Mouse (Mus musculus) bone marrow macrophage, adult 2 months (primary cell): Measurements from ENCODE around the gene Hjurp. TPM values are rescaled to one million over a fixed set of nuclear protein-coding genes. Genes with fewer than 3 reads are reported as not detected.

Experiments used
- H3K27ac ChIP-seq: 2 replicates; pipeline ENCODE4 v1.5.1; 2012; ENCODE audit warnings: low read depth, low read length; ENCODE audit not compliant: insufficient read depth
- H3K4me1 ChIP-seq: 2 replicates; pipeline ENCODE4 v1.6.1; 2012; ENCODE audit warnings: low read length; ENCODE audit not compliant: control insufficient read depth, insufficient read depth
- H3K4me3 ChIP-seq: 2 replicates; pipeline ENCODE4 v1.5.1; 2012; ENCODE audit warnings: mild to moderate bottlenecking, low read length, moderate library complexity; ENCODE audit not compliant: insufficient read depth
- CTCF ChIP-seq: IDR thresholded peaks from 2 replicates; pipeline ENCODE4 v1.5.1; 2012; ENCODE audit warnings: low read depth, mild to moderate bottlenecking, low read length, moderate library complexity
- POLR2A ChIP-seq: IDR thresholded peaks from 2 replicates; pipeline ENCODE4 v1.6.1; 2012; ENCODE audit warnings: mild to moderate bottlenecking, low read depth, low read length, borderline replicate concordance
- polyA plus RNA-seq: library from polyadenylated mRNA; stranded (reverse); fragments of >200 nt; gene quantifications from 2 replicates; pipeline ENCODE4 v1.2.4, GENCODE M21; 2012; ENCODE audit not compliant: missing spikeins, insufficient read depth, insufficient read length

The Hjurp gene
- polyA plus RNA-seq, 1 experiment: 69.1 TPM

GRCm38 (mm10) chr1:88233421-88234247, 43.8 kb downstream of the Hjurp start:
- TF ChIP-seq CTCF: no peak
- no peak overlapping the region for H3K4me3 ChIP-seq
- no peak overlapping the region for H3K27ac ChIP-seq
- no peaks in the 10 kb centered on the region for H3K4me1 ChIP-seq

DNA sequence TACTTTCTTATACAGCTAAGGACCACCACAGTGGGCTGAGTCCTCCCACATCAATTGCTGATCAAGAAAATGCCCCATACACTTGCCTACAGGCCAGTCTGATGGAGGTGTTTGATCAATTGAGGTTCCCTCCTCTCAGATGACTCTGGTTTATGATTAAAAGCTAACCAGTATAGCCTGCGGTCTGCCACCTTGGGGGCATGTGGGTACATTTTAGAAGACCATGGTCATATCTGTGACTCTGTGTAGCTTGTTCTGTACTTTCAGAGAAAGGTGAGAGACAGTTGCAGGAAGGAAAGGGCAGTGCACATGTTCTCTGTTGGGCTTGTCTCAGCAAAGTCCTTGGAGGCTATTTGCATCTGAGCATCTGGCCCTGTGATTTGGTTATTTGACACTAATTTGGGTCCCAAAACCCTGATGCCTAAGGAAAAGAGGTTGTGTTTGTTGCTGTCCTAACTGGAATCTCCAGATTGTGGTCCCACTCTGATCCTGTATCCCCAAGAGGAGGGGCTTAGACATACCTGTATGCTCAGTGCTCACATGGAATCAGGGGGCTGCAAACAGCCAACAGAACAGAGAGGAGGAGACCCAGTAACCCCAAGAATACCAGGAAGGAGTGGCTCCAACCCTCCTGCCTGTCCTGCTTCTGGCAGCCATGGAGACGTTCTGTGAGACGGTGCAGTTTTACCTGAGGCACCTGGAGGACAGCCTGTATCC, 44.6 kb downstream of the Hjurp start:
- no peak overlapping the region for H3K27ac ChIP-seq

DNA sequence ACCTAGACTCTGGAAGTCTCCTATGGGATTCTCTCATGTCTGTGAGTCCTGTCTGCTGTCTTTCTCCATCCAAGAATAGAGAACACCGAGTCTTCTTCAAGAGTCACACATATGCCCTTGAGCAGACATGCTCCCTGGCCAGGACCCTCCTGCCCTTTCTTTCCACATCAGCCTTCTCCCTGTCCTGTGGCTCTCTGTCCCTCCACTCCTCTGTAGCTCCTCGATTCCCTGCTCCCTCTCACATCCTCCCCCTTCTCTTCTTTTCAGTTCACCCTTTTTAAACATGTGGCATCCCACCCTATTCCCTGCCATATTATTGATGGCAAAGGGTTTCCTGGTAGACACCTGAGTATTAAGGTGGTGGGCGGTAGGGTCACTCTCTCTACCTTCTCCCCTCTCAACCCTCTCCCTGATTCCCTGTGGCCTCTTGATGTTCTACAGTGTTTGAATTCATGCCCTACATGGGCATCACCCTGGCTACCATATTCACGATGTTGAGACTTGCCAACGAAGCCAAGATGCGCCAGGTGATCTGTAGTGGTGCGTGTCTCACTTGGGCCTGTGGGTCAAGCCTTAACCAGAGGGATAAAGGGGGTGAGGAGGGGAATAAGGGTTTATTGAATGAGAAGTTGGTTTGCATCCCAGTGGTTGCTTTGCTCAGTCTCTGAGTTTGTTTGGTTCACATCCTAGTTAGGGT, 45.5 kb downstream of the Hjurp start:
- TF ChIP-seq POLR2A: no peak
- no peak for TF ChIP-seq CTCF
- Histone ChIP-seq H3K4me1 (peaks cover 5% of the 10 kb centered on the region), H3K4me3 (no peak overlapping the region), H3K27ac (no peak overlapping the region)

More for the DNA sequence above, 44.6 kb downstream of the Hjurp start:
- no peak for TF ChIP-seq CTCF
- H3K4me3 ChIP-seq: no peak overlapping the region
- no peaks in the 10 kb centered on the region for H3K4me1 ChIP-seq

- Histone ChIP-seq H3K27ac (no peak overlapping the region), H3K4me3 (no peak overlapping the region), H3K4me1 (peaks cover 10% of the 10 kb centered on the region)
- TF ChIP-seq CTCF (no peak), POLR2A (no peak)
Observed at GRCm38 (mm10) chr1:88230981-88231802, 46.2 kb downstream of the Hjurp start.

DNA sequence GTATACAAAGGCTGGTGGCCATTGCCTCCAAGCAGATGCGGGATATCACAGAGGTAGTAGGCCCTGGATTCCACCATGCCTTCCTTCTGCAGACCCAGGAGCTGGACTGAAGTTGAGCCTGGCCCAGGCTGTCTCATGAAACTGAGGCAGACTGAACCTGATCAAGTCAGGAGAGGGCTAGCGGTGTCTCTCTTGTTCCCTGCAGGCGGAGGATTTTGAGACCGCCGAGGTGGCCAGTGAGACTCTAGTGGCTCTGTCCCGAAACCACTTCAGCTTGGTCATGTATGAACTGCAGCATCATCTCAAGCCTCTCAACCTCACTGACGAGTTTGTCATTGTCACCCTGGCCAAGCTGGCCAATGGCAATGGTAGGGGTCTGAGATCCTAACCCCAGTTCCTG, 47.0 kb downstream of the Hjurp start:
- H3K4me3 ChIP-seq: no peak overlapping the region
- TF ChIP-seq CTCF (no peak), POLR2A (no peak)
- H3K4me1 ChIP-seq: peaks cover 10% of the 10 kb centered on the region

GRCm38 (mm10) chr1:88229986-88230385, 47.4 kb downstream of the Hjurp start:
- no peak overlapping the region for H3K27ac ChIP-seq
- H3K4me3 ChIP-seq: no peak overlapping the region
- no peak for TF ChIP-seq CTCF
- no peak for TF ChIP-seq POLR2A
- peaks cover 10% of the 10 kb centered on the region for H3K4me1 ChIP-seq

More for the DNA sequence above, 47.0 kb downstream of the Hjurp start:
- no peak overlapping the region for H3K27ac ChIP-seq

DNA sequence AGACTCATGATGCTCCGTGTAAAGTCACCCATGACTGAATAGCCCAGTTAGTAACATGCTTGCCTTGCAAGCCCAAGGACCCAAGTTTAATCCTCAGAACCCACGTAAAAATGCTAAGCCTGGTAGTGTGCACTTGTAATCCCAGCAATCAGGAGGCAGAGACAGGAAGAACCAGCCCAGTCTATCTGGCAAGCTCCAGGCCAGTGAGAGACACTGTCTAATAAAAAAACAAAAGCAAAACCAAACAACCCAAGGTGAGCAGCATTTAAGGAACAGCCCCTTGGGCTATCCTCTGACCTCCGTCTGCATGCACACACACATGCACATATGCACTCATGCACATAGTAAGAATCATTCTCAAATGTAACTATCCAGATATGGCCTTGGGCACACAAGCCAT, 47.9 kb downstream of the Hjurp start:
- Histone ChIP-seq H3K4me1 (peaks cover 10% of the 10 kb centered on the region), H3K4me3 (no peak overlapping the region), H3K27ac (no peak overlapping the region)
- TF ChIP-seq CTCF (no peak), POLR2A (no peak)

GRCm38 (mm10) chr1:88228121-88228520, 49.3 kb downstream of the Hjurp start:
- no peak for TF ChIP-seq CTCF
- no peak for TF ChIP-seq POLR2A
- H3K4me1 ChIP-seq: peaks cover 10% of the 10 kb centered on the region
- no peak overlapping the region for H3K27ac ChIP-seq
- H3K4me3 ChIP-seq: no peak overlapping the region

GRCm38 (mm10) chr1:88227482-88227881, 50.0 kb downstream of the Hjurp start:
- Histone ChIP-seq H3K4me1 (peaks cover 10% of the 10 kb centered on the region), H3K4me3 (no peak overlapping the region), H3K27ac (no peak overlapping the region)
- TF ChIP-seq CTCF (no peak), POLR2A (no peak)
